Mouse (Mus musculus) thymus, postnatal 4 days (tissue): ENCODE measurements at regions not wholly inside any gene's neighbourhood (a gene's known extent, or its start where the extent isn't known, plus 50 kb on each side); places are given as distances from the start of the nearest gene placed in this dataset.
"Not testable (repeated sequence)": the region's sequence is repeated elsewhere in the genome, so short reads cannot be mapped to it uniquely, and the experiment has no call there.

Experiments used
- DNase-seq: peaks from one replicate; pipeline ENCODE4 v3.0.0; 2021

- no peak for DNase-seq
Measured at GRCm38 (mm10) chr17:63712937-63713336, 149.9 kb upstream of the Fer start.

GRCm38 (mm10) chr17:63715687-63716086 lies 147.2 kb upstream of the Fer start:
- no peak for DNase-seq

GRCm38 (mm10) chr17:63716161-63716560 lies 146.7 kb upstream of the Fer start:
- DNase-seq = no peak

- DNase-seq = no peak
Measured at GRCm38 (mm10) chr17:63717051-63717578, 145.7 kb upstream of the Fer start.

GRCm38 (mm10) chr17:63718972-63719715 lies 143.7 kb upstream of the Fer start:
- no peak for DNase-seq

GRCm38 (mm10) chr17:63719771-63720170 lies 143.1 kb upstream of the Fer start:
- no peak for DNase-seq

- DNase-seq = no peak
Measured at GRCm38 (mm10) chr17:63720883-63721282, 142.0 kb upstream of the Fer start.

GRCm38 (mm10) chr17:63722434-63723004 lies 140.3 kb upstream of the Fer start:
- no peak for DNase-seq

GRCm38 (mm10) chr17:63738206-63738605 lies 124.7 kb upstream of the Fer start:
- DNase-seq = no peak

GRCm38 (mm10) chr17:63739710-63740109 lies 123.2 kb upstream of the Fer start:
- DNase-seq = no peak

- not testable (repeated sequence) for DNase-seq
Measured at GRCm38 (mm10) chr17:63749257-63749656, 113.6 kb upstream of the Fer start.

GRCm38 (mm10) chr17:63754399-63754798 lies 108.5 kb upstream of the Fer start:
- DNase-seq = no peak

GRCm38 (mm10) chr17:63757896-63758695 lies 104.8 kb upstream of the Fer start:
- DNase-seq = no peak

GRCm38 (mm10) chr17:63758817-63759404 lies 104.0 kb upstream of the Fer start:
- no peak for DNase-seq

- no peak for DNase-seq
Measured at GRCm38 (mm10) chr17:63761058-63761457, 101.8 kb upstream of the Fer start.

- no peak for DNase-seq
Measured at GRCm38 (mm10) chr17:63771111-63771510, 91.8 kb upstream of the Fer start.

- DNase-seq = no peak
Measured at GRCm38 (mm10) chr17:63784381-63785116, 78.3 kb upstream of the Fer start.

- DNase-seq = no peak
Measured at GRCm38 (mm10) chr17:63786444-63786843, 76.4 kb upstream of the Fer start.

- no peak for DNase-seq
Measured at GRCm38 (mm10) chr17:63794352-63794751, 68.5 kb upstream of the Fer start.

GRCm38 (mm10) chr17:63798381-63798780 lies 64.5 kb upstream of the Fer start:
- DNase-seq = no peak

- no peak for DNase-seq
Measured at GRCm38 (mm10) chr17:63798961-63799531, 63.8 kb upstream of the Fer start.

- DNase-seq = no peak
Measured at GRCm38 (mm10) chr17:63801411-63801810, 61.5 kb upstream of the Fer start.
